Mouse (Mus musculus): Measurements from ENCODE around the gene Pex11g.

The Pex11g gene

DNA sequence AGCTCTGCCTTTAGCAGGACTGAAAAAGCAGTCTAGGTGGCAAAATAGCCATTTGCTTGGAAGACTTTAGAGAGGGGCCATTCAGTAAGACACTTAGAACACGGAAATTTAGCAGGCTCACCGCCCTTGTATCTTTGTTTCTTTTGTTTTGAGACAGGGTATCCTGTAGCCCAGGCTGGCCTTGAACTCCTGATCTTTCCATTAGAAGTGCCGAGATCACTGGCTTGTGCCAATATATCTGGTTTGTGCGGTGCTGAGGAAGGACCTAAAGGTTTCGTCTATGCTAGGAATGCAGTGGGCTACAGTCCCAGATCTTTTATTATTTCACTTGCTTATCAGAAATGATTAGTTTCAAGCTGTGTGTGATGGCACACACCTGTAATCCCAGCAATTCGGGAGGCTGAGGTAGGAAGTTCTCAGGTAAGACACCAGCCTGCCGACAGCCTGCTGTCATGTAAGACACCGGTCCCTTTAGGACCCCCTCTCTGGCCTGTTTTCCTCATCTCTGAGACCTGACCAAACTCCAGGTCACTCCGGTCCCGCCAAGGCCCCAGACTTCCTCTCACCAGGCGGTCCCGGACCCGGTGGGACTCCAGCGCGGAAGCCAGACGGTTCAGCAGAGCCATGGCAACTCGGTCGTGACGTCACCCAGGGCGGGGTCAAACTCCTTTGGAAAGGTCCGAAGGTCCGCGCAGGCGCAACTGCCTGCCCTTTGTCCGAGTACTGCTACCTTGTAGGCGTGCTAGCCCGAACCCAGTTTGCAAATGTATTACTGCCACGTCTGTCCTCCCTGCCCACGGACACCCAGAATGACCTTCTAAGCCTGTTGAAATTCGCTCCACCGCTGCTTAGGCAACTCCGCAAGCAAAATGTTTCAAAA lies at the start of gene Pex11g:
TSS of gene Pex11g (minus strand) at position 675 of the 880 bp plus-strand sequence.
- DNase-seq (ENCODE audit: low spot score in 2 of 2), result peak; percentile 92 to 99

DNA sequence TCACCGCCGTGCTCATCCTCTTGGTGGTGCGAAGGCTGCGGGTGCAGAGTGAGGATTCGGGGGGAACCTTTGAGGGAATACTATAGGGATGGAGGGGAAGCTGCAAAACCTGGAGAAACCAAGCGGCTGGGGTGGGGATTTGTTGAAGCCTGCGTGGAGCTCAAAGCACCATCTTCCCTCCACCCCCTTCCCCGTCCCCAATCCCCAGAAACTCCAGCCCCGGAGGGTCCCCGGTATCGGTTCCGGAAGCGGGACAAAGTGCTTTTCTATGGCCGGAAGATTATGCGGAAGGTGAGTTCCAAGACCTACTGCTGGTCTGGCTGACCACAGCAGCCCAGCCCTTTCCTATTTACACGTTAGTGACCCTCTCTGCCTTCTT lies 49.6 kb upstream of the Pex11g start:
- no peak for DNase-seq (ENCODE audit: low spot score in 2 of 2)

DNA sequence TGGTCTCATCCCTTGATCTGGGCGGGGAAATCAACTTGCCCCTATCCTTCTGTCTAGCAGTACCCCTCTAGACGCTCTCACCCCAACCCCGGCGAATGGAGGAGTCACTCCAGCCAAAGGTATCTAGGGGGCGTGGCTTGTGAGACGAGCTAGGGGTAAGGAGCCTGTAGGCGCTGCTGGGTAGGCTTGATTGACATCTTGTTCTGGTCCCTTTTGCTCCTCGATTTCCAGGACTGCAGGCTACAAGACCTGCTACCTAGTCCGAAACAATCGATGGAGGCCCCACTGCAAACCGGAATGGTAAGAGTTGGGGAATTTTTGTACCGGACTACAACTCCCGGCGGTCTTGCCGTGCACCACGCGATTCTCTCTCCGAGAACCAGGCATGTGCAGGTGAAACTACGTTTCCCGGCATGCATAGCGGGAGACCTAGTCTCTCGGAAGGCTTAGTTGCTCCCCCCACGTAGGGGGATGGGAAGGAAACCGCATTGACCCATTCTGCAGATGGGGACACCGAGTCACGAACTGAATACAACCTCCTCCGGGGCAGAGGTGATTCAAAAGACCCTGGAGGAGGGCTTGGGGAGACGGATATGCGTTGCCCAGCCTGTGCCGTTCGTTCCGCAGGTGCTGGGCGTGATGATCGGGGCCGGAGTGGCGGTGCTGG lies 49.1 kb upstream of the Pex11g start:
- DNase-seq (ENCODE audit: low spot score in 2 of 2), result peak; percentile 85 to 90

DNA sequence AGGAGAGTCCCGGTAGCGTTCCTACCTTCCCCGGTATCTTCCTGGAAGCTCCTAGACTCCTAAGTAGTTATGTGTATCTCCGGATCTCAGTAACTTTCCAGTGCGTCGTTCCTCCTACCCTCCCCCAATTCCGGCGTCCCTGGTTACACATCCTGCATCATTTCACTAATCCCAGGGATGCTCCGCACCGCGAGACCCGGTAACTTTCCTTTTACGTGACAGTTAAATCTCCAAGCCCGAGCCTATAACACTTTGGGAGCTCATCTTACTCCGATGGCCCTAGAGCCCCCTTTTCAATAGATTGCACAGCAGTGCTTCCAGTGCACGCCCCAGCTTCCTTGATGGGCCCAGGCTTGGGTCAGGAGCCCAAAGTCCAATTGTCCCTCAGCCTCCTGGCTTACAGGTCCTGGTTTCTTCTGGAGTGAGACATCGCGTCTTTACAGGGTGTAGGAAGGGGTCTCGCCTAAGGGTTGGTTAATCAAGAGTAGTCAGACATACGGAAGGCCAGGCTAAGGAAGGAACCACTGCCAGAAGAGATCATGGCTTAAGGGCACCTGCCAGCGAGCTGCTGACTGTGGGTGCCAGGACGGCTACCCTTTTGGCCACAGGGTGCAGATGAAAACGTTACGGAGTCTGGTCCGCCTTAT lies 48.4 kb upstream of the Pex11g start:
- no peak for DNase-seq (ENCODE audit: low spot score in 2 of 2)

DNA sequence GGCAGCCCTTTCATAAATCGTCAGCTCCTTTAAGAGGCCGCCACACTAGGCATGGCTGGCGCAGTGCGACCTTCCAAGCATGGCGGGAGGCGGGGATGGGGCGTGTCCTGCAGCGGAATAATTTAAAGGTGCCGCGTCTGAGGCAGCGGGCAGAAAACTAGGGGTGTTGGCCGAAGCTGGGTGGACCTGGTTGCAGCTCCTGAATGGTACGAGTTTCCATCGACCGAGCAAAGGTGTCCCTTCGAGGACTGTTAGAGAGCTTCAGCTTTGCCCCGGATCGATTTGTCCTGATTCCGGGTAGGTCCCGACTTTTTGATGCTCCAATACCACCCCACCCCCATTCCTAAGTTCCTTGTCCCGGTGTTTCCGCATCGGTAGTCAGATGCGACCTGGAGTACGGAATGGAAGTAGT lies 47.8 kb upstream of the Pex11g start, which contains the start of gene Pnpla6:
TSS of gene Pnpla6 (plus strand) at position 125 of the 412 bp plus-strand sequence.
- DNase-seq (ENCODE audit: low spot score in 2 of 2), result peak; percentile 78 to 89

DNA sequence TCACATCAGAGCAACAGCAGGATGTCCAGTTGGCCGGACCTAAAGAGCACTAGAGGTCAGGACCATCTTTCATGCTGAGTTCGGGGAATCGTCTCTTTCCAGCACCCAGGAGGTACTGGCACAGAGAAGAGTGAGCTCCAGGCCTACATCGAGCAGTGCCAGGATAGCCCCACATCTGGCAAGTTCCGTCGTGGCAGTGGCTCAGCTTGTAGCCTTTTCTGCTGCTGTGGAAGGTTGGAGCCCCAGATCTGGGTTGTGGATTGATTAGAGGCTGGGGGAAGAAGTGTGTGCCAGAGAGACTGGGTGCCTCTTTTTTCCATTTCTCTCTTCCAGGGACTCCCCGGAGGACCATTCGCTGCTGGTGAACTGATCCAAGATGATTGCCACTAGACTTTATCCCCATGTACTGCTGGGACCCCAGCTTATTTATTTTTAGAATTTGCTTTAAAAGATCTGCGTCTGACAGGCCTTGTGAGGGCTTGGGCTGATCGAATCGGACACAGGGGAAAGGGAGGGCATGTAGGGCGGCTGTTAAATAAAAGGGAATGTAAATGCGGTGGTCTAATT lies 47.3 kb upstream of the Pex11g start:
- no peak for DNase-seq (ENCODE audit: low spot score in 2 of 2)

DNA sequence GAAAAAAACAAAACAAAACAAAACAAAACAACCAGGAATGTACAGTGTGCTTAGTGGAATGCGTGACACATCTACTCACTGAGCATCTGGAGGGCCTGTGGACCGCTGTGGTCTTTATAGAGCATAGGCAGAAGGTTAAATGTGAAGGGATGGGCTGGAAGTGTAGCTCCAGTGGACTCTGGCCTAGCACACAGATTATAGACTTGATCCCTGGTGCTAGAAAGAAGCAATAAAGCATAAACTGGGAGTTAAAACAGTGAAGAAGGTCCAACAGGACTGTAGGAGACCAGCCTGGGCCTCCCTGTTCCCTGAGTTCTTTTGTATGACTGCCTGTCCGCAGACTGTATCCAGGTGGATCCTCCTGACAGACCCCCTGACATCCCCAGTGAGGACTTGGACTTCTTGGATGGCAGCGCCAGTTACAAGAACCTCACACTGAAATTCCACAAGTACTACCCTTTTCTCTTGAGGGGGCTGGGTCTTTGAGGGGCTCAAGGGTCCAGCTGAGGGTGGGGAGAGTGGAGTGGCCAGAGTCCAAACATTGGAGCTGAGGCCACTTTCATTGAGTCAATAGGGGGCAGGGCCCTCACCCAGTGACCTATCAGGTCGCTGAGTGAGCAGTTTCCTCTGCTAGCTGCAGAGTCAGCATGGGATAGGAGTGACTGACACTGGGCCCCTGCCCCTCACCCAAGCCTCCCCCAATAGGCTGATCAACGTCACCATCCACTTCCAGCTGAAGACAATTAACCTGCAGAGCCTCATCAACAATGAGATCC lies 40.7 kb upstream of the Pex11g start:
- DNase-seq (ENCODE audit: low spot score in 2 of 2), result no peak

DNA sequence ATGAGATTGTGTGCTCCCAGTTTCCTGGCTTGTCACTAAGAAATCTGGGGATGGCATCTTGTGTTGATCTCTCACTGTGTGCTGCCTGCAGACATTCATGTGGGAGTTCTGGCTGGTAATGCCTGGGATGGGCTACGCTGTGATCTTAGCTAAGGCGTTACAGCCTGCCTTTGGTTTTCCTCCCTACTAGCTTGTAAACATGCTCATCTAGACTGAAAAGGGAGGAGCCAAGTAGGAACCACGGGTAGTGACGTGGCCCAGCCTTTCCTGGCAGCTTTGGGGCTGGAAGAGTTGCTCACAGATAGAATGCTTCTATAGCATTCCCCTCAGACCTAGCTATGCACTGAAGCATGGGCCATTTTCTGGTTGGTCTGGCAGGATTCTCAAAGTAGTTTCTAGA lies 34.7 kb upstream of the Pex11g start:
- no peak for DNase-seq (ENCODE audit: low spot score in 2 of 2)

DNA sequence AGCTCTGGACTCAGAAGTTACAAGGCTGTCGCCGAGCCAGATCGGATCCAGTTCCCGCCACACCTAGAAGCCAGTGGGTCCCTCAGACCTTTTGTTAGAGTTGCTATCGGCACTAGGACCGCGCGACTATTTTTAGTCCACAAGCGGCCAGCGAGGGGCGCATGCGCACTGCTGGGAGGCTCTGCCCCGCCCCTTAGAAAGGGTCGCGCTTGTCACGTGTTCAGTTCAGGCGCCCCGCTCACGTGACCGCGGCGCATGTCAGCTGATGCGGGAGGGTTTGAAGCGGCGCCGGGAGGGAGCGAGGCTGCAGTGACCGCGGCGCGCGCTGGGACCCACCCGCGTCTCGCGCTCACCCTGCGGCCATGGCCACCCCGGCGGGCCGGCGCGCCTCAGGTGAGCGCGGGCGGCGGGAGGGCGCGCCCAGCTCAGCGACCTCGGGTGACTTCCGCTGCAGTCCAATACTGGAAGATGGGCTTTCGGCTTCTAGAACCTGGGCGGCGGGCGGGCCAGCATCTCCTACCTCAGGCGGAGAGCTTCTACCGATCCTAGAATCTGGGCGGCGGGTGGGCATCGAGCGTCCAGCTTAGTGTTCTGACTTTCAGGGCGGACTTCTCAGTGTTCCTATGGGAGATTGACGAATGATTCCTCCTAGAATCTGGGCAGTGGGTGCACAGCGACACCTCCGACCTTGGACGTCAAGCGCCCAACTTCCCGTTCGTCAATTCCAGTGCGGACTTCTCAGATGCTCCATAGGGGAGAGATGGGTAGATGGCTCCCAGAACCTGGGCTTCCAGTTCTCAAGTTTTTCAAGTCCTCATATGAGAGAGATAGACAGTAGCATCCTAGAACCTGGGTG lies 33.0 kb upstream of the Pex11g start, which contains the start of gene Mcoln1:
TSS of gene Mcoln1 (plus strand) at position 223 of the 856 bp plus-strand sequence.
- DNase-seq (ENCODE audit: low spot score in 2 of 2), result peak; percentile 96 to 98

DNA sequence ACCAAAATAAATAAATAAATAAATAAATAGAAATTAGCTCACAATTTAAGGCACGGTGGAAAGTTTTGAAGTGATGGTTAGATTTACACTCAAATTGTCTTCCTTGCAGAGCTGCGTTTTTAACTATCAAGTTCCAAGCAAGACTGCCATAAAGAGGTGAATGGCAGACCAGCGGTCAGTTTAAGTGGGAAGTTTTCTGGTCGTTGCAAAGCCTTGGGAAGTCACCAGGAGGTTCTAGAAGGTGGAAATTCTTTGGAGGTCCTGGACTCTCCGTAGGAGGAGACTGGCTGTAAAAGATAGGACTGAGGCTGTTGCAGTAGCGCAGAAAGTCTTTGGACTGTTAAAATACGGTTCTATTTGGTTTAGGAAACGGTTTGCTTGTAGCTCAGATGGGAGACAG lies 32.3 kb upstream of the Pex11g start:
- no peak for DNase-seq (ENCODE audit: low spot score in 2 of 2)

DNA sequence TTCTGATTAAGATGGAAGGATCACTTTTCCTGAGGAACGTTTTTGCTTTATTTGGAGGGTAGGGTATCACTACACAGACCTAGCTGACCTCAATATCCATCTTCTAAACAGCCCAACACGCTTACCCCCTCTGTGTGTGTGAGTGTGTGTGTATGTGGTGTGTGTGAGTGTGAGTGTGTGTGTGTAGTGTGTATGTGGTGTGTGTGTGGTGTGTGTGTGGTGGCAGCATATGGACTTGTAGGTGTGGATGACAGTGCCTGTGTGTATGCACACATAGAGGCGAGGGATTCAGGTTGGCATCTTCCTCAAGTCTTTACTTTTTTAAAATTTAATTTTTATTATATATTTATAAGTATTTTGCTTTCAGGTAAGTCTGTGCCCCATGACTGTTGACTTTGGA lies 31.1 kb upstream of the Pex11g start:
- no peak for DNase-seq (ENCODE audit: low spot score in 2 of 2)

DNA sequence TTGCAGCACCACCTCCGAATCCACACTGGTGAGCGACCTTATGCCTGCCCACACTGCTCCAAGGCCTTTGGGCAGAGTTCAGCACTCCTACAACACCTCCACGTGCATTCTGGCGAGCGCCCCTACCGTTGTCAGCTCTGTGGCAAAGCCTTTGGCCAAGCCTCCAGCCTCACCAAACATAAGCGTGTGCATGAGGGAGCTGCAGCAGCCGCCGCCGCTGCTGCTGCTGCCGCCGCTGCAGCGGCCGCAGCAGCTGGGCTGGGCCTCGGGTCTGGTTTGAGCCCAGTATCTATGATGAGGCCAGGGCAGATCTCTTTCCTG lies 28.9 kb upstream of the Pex11g start:
- DNase-seq (ENCODE audit: low spot score in 2 of 2), result no peak

DNA sequence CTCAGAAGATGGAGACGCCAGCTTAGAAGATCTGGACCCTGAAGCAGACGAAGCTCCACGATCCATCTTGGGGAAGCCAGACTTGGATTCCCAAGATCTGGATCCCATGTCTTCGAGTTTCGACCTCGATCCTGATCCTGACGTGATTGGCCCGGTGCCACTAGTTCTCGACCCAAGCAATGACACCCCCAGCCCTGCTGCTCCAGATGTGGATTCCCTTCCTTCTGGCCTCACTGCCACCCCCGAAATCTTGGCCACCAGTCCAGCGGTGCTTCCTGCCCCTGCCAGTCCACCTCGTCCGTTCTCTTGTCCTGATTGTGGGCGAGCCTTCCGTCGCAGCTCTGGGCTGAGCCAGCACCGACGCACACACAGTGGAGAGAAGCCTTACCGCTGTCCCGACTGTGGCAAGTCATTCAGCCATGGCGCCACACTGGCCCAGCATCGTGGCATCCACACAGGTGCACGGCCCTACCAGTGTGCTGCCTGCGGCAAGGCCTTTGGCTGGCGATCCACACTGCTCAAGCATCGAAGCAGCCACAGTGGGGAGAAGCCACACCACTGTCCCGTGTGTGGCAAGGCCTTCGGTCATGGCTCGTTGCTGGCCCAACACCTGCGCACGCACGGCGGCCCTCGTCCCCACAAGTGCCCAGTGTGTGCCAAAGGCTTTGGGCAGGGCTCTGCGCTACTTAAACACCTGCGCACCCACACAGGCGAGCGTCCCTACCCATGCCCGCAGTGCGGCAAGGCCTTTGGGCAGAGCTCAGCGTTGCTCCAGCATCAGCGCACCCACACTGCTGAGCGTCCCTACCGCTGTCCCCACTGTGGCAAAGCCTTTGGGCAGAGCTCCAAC lies 28.3 kb upstream of the Pex11g start:
- DNase-seq (ENCODE audit: low spot score in 2 of 2), result no peak

DNA sequence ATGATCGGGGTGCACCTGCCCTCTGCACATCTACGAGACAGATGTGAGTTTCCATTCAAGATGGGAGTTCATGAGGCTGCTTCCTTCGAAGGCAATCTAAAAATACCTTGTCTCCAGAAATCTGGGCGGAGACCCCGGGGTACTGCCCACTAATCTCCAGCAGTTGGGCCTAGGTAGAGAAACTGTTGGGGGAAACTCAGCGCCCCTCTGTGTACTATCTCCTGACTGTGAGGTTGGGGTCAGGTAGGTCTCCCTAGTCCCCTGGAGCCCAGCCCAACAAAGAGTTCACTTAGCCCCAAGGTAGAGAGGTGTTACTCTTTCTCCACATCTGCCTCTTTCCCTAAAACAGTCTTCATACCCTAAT lies 26.3 kb upstream of the Pex11g start:
- no peak for DNase-seq (ENCODE audit: low spot score in 2 of 2)

DNA sequence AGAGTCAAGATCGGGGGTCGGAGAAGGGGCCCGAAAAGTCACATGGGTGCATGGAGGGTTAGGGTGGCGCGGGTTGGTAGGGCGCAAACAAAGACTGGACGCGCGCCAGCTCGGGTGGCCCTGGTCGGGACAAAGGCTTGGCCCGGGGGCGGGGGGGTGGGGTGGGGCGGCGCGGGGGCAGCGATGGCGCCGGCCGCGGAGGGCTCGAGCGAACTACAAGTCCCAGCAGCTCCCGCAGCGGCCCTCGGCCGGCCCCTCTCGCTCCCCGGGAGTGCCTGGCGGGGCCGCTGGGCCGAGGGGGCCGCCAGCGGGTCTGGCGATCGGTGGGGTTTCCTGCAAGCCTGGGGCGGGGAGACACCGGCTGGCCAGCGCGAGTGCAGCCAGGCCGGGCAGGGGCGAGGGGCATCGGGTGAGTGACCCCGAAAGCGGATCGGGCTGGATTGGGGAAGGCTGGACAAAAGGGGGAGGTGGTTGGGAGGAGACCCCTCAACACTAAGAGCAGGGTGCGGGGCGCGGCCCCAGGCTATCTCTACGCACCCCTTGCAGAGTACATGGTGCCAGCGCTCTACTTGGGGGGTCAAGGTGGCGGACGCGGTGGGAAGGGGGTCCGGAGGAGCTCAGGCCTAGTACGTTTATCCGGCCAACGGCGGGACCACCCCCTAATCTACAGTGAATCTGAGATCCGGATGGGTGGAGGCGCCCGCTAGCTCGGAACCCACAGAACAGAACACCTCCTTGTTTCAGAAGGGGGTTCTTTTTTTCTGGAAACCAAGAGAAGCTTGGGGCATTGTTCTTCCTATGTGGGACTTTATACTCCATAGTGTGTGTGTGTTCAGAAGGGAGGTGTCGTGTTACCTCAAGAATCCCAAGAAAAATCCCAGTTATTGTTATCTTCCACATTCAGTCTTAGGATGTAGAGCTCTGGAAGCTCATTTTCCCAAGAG lies 25.7 kb upstream of the Pex11g start, which contains the start of gene Zfp358:
TSS of gene Zfp358 (plus strand) at position 238 of the 944 bp plus-strand sequence.
- DNase-seq (ENCODE audit: low spot score in 2 of 2), result peak; percentile 75 to 77

DNA sequence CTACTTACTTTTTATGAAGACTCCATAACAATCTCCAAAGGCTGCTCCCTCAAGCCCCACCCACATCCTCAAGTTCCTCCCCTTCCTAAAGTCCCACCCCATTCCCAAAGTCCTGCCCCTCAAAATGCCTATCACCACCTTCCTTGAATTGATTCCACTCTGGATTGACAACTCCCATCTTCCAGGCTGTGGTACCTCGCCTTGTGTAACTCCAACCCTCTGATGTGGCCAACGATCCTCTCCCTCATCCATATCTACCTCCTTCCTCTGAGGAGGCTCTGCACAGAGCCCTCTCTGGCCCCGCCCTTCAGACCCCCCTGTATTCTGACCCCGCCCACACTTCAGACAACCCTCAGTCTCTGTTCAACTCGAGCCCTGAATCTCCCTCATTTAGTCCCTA lies 17.7 kb upstream of the Pex11g start:
- no peak for DNase-seq (ENCODE audit: low spot score in 2 of 2)

DNA sequence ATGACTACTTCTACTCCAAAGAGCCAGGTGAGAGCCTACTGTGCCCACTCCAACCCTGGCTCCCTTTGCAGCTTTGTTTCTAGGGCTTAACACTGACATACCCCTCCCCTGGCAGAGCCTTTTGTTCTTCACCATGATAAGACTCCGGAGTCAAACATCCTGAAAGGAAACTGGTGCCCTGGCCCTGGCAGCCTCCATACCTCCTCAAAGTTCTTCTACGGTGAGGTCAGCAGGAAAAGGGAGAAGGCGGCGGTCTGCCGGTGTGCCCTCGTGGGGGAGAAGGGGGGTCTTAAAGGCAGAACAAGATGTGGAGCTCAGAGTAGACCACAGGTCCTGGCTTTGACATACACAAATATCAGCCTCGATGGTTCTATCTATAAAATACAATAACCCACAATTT lies 16.1 kb upstream of the Pex11g start:
- DNase-seq (ENCODE audit: low spot score in 2 of 2), result no peak

DNA sequence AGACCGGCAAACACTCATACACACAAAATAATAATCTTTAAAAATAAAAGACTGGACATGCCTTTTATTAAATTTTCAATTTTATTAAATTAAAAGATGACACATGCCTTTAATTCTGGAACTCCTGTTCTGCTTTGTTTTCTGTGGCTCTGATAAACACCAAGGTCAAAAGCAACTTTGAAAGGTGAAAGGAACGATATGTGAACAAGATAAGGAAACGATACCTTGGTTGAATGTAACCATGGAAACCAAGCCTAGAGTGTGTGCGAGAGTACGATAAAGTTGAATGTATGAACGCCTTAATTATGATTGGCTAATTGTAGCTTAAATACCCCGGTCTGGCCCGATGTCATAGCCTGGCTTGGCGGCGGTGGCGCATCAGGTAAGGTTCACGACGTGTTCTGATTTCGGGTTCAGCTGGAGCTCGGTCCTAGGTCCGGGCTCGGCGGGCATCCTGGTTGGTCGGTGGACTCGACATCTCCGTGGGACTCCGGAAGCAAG lies 14.8 kb upstream of the Pex11g start:
- no peak for DNase-seq (ENCODE audit: low spot score in 2 of 2)

All from urinary bladder, postnatal 4 days (tissue).